8 mouse cellular contexts compared by ENCODE assay signal in the genomic region with DNA sequence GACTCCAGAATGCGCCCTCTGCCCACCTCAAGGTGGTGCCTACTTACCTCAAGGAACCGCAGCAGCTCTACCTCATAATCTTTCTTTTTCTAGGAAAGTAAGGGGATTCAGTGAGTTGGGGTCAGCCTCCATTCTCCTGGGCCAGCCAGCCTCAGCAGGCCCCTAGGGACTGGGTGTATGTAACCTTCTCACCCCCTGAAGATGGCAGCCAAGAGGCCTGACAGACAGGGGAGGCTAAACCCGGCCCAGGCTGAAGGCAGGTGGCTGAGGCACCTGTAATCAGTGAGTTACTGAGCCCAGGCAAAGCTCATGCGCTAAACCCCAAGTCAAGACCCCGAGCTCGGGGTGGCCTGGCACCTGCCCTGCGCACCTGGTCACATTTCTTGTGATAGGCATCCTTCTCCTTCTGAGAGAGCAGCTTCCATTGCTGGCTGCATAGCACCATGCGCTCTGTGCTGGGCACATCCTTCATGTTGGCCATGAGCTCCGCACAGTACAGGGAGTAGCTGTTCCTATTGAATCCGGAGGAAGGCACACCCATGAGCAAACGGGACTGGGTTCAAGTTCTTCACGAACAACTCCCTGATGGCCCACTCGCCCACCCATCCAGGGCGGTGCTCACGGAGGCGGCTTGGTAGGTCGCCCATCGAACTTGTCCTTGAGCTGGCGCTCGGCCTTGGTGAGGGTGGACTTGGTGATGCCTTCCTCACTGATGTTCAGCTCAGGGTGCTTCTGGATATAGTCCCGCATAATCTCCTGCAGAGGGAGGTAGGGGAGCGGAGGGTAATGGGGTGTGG. TPM values are rescaled to one million over a fixed set of nuclear protein-coding genes. Genes with fewer than 3 reads are reported as not detected.
DNase-seq lines count a peak whose midpoint lies in the region; ATAC-seq and TF ChIP-seq lines count a peak whose summit lies in the region.

No protein-coding gene starts in this region.

- no peak for ATAC-seq in lung, postnatal 0 days
- ATAC-seq in limb, embryonic 12.5 days (ENCODE audit: insufficient number of reproducible peaks, insufficient read depth, low FRiP score, low TSS enrichment, low read depth): no peak
- no peak for ATAC-seq in stomach, embryonic 16.5 days (ENCODE audit: insufficient read depth, low FRiP score)

- H3K9ac ChIP-seq in lung, postnatal 0 days (replicated peaks; ENCODE audit: low read depth): no peak overlapping the region
- no peak overlapping the region for H3K9ac ChIP-seq in limb, embryonic 12.5 days (replicated peaks)
- H3K9ac ChIP-seq in stomach, embryonic 16.5 days (ENCODE audit: low read length): peak overlapping the region; percentile 52

- WGBS in lung, postnatal 0 days: 84% methylated on average over 22 of the region's 22 CpGs
- WGBS in limb, embryonic 12.5 days: 85% methylated on average over 22 of the region's 22 CpGs
- WGBS in stomach, embryonic 16.5 days: 84% methylated on average over 22 of the region's 22 CpGs

- TF ChIP-seq EP300 in lung, postnatal 0 days (IDR thresholded peaks at IDR 0.05): no peak

- peaks cover 11% of the 10 kb centered on the region for H3K4me1 ChIP-seq in lung, postnatal 0 days (ENCODE audit: insufficient read depth, low read depth, low read length)
- peaks cover 28% of the 10 kb centered on the region for H3K4me1 ChIP-seq in limb, embryonic 12.5 days (replicated peaks)
- H3K4me1 ChIP-seq in stomach, embryonic 16.5 days (ENCODE audit: control insufficient read depth, insufficient read depth, low read length): peaks cover 22% of the 10 kb centered on the region

- H3K4me3 ChIP-seq in lung, postnatal 0 days (ENCODE audit: low read depth, low read length): no peak overlapping the region
- peak overlapping the region; percentile 38 for H3K4me3 ChIP-seq in limb, embryonic 12.5 days (replicated peaks)
- peak overlapping the region; percentile 41 for H3K4me3 ChIP-seq in stomach, embryonic 16.5 days (replicated peaks; ENCODE audit: low read length)

- no peaks in the 10 kb centered on the region for H3K27me3 ChIP-seq in lung, postnatal 0 days (replicated peaks; ENCODE audit: insufficient read depth, low read length)
- H3K27me3 ChIP-seq in limb, embryonic 12.5 days: no peaks in the 10 kb centered on the region
- H3K27me3 ChIP-seq in stomach, embryonic 16.5 days (ENCODE audit: control insufficient read depth, insufficient read depth, low read length): no peaks in the 10 kb centered on the region

- no peaks in the 10 kb centered on the region for H3K9me3 ChIP-seq in lung, postnatal 0 days (ENCODE audit: low read length)
- H3K9me3 ChIP-seq in limb, embryonic 12.5 days: no peaks in the 10 kb centered on the region
- H3K9me3 ChIP-seq in stomach, embryonic 16.5 days (replicated peaks; ENCODE audit: control insufficient read depth, low read length): no peaks in the 10 kb centered on the region

- 0 out of 2 replicates have a peak overlapping the region, but pooled peaks have one; percentile 43 for H3K27ac ChIP-seq in lung, postnatal 0 days (ENCODE audit: low read length)
- H3K27ac ChIP-seq in limb, embryonic 12.5 days: peak overlapping the region; percentile 78
- H3K27ac ChIP-seq in stomach, embryonic 16.5 days (ENCODE audit: low read length): peak overlapping the region; percentile 48

- peak overlapping the region; percentile 58; the same call in 1 of the 2 replicates for H3K4me2 ChIP-seq in lung, postnatal 0 days (replicated peaks; ENCODE audit: low read depth, low read length)
- peak overlapping the region; percentile 67 for H3K4me2 ChIP-seq in limb, embryonic 12.5 days
- H3K4me2 ChIP-seq in stomach, embryonic 16.5 days (ENCODE audit: low read depth, low read length): peak overlapping the region; percentile 59

- peak; percentile 53 for DNase-seq in adrenal gland, postnatal 25 days
- no peak for DNase-seq in adrenal gland, postnatal 4 days (ENCODE audit: low spot score in 2 of 2)
- DNase-seq in lung, postnatal 0 days (ENCODE audit: low spot score): no peak
- DNase-seq in lung, adult 18-20 months: no peak
- DNase-seq in urinary bladder, postnatal 10 days (ENCODE audit: low spot score): no peak
- DNase-seq in layer of hippocampus, adult 9-10 months (ENCODE audit: low spot score): no peak

- peaks cover 37% of the 10 kb centered on the region; the same call in 1 of the 2 replicates for H3K36me3 ChIP-seq in lung, postnatal 0 days (ENCODE audit: insufficient read depth, low read length)
- peaks cover 91% of the 10 kb centered on the region for H3K36me3 ChIP-seq in limb, embryonic 12.5 days
- H3K36me3 ChIP-seq in stomach, embryonic 16.5 days (ENCODE audit: control insufficient read depth, insufficient read depth, low read length): peaks cover 33% of the 10 kb centered on the region

- 0 out of 2 replicates have a peak, but pooled peaks have one; percentile 12 for TF ChIP-seq CTCF in lung, postnatal 0 days (IDR thresholded peaks at IDR 0.05)

RNA-seq across cellular contexts. Expression of a gene that starts 9.5 kb away (rescaled TPM):
- 113 and 116 TPM in 2 replicates for total RNA-seq in adrenal gland, postnatal 25 days (2021)
- 100 to 1,000 TPM; 136 to 152 TPM for total RNA-seq in adrenal gland, postnatal 4 days (2021)
- polyA plus RNA-seq in lung, postnatal 0 days (2015; fragmentation: Nextera tagmentation; extraction: Ambion mirVana): 53.7 and 60.9 TPM in 2 replicates
- polyA plus RNA-seq in limb, embryonic 12.5 days (2016; fragmentation: Nextera tagmentation; extraction: Ambion mirVana): 101 TPM in 2 replicates
- 70.5 and 71.4 TPM in 2 replicates for polyA plus RNA-seq in stomach, embryonic 16.5 days (2015; fragmentation: Nextera tagmentation; extraction: Ambion mirVana)

RNA-seq across cellular contexts. Expression of a gene that starts 13.6 kb away (rescaled TPM):
- total RNA-seq in adrenal gland, postnatal 25 days (2021): 53.6 and 62.4 TPM in 2 replicates
- 10 to 100 TPM; 58.3 to 58.7 TPM for total RNA-seq in adrenal gland, postnatal 4 days (2021)
- polyA plus RNA-seq in lung, postnatal 0 days (2015; fragmentation: Nextera tagmentation; extraction: Ambion mirVana): 9.6 and 10.2 TPM in 2 replicates
- polyA plus RNA-seq in limb, embryonic 12.5 days (2016; fragmentation: Nextera tagmentation; extraction: Ambion mirVana): 22.3 and 22.9 TPM in 2 replicates
- polyA plus RNA-seq in stomach, embryonic 16.5 days (2015; fragmentation: Nextera tagmentation; extraction: Ambion mirVana): 12.2 and 13.2 TPM in 2 replicates

RNA-seq across cellular contexts. Expression of a gene that starts 25.3 kb away (rescaled TPM):
- 50.6 and 63.0 TPM in 2 replicates for total RNA-seq in adrenal gland, postnatal 25 days (2021)
- total RNA-seq in adrenal gland, postnatal 4 days (2021): 10 to 100 TPM; 56.5 to 58.3 TPM
- polyA plus RNA-seq in lung, postnatal 0 days (2015; fragmentation: Nextera tagmentation; extraction: Ambion mirVana): 46.1 and 47.4 TPM in 2 replicates
- polyA plus RNA-seq in limb, embryonic 12.5 days (2016; fragmentation: Nextera tagmentation; extraction: Ambion mirVana): 47.4 and 48.9 TPM in 2 replicates
- polyA plus RNA-seq in stomach, embryonic 16.5 days (2015; fragmentation: Nextera tagmentation; extraction: Ambion mirVana): 53.0 and 53.4 TPM in 2 replicates

RNA-seq across cellular contexts. Expression of a gene that starts 41.5 kb away (rescaled TPM):
- 0.36 TPM in 1 of 2 replicates, not detected in the other for total RNA-seq in adrenal gland, postnatal 25 days (2021)
- under 1 TPM; 0.53 to 0.79 TPM for total RNA-seq in adrenal gland, postnatal 4 days (2021)
- not detected in 2 replicates for polyA plus RNA-seq in lung, postnatal 0 days (2015; fragmentation: Nextera tagmentation; extraction: Ambion mirVana)
- polyA plus RNA-seq in limb, embryonic 12.5 days (2016; fragmentation: Nextera tagmentation; extraction: Ambion mirVana): 0.16 and 0.19 TPM in 2 replicates
- 0.12 TPM in 1 of 2 replicates, not detected in the other for polyA plus RNA-seq in stomach, embryonic 16.5 days (2015; fragmentation: Nextera tagmentation; extraction: Ambion mirVana)

RNA-seq across cellular contexts. Expression of a gene that starts 56.0 kb away (rescaled TPM):
- total RNA-seq in adrenal gland, postnatal 25 days (2021): 1.0 and 1.8 TPM in 2 replicates
- total RNA-seq in adrenal gland, postnatal 4 days (2021): 100 to 1,000 TPM in 1 of 2 experiments, 10 to 100 TPM in 1; 75.5 to 140 TPM
- 9.7 and 9.8 TPM in 2 replicates for polyA plus RNA-seq in lung, postnatal 0 days (2015; fragmentation: Nextera tagmentation; extraction: Ambion mirVana)
- 22.6 and 25.0 TPM in 2 replicates for polyA plus RNA-seq in limb, embryonic 12.5 days (2016; fragmentation: Nextera tagmentation; extraction: Ambion mirVana)
- 38.9 and 47.2 TPM in 2 replicates for polyA plus RNA-seq in stomach, embryonic 16.5 days (2015; fragmentation: Nextera tagmentation; extraction: Ambion mirVana)
